ENCODE assay signal across 13 mouse cellular contexts in genomic region chr6:47333016-47333415, GRCm38 (mm10).
DNase-seq lines count a peak whose midpoint lies in the region; ATAC-seq and TF ChIP-seq lines count a peak whose summit lies in the region.
"Had no signal": no experiment of that assay in that cellular context is flagged by ENCODE, and none has a peak within 500 bp of the region (broad histone marks: within the 10 kb centered on the region; RNA-seq: fewer than 3 reads in every experiment).

No protein-coding gene starts in this region.

- no peak overlapping the region for H3K27ac ChIP-seq in embryonic facial prominence, embryonic 14.5 days (replicated peaks; ENCODE audit: low read depth, low read length)
- H3K27ac ChIP-seq in embryonic facial prominence, embryonic 10.5 days (replicated peaks), result no peak overlapping the region
- H3K27ac ChIP-seq in intestine, embryonic 15.5 days, result no peak overlapping the region
- H3K27ac ChIP-seq in intestine, postnatal 0 days (ENCODE audit: low read depth, low read length), result no peak overlapping the region
- H3K27ac ChIP-seq in hindbrain, embryonic 14.5 days, result no peak overlapping the region
- H3K27ac ChIP-seq: forebrain, embryonic 15.5 days; hindbrain, embryonic 10.5 days; limb, embryonic 12.5 days had no signal

- no peaks in the 10 kb centered on the region for H3K27me3 ChIP-seq in embryonic facial prominence, embryonic 14.5 days (replicated peaks; ENCODE audit: control insufficient read depth, insufficient read depth, low read length)
- H3K27me3 ChIP-seq in embryonic facial prominence, embryonic 10.5 days (replicated peaks; ENCODE audit: low read depth, poor library complexity, severe bottlenecking), result no peaks in the 10 kb centered on the region
- H3K27me3 ChIP-seq in intestine, embryonic 15.5 days (replicated peaks), result no peaks in the 10 kb centered on the region
- no peaks in the 10 kb centered on the region for H3K27me3 ChIP-seq in intestine, postnatal 0 days (replicated peaks; ENCODE audit: control insufficient read depth, insufficient read depth, low read length)
- H3K27me3 ChIP-seq in hindbrain, embryonic 14.5 days (ENCODE audit: control insufficient read depth, insufficient read depth, low read length), result no peaks in the 10 kb centered on the region
- H3K27me3 ChIP-seq: forebrain, embryonic 15.5 days; limb, embryonic 12.5 days had no signal

- H3K4me3 ChIP-seq in embryonic facial prominence, embryonic 14.5 days (ENCODE audit: low read depth, low read length), result no peak overlapping the region
- H3K4me3 ChIP-seq in embryonic facial prominence, embryonic 10.5 days, result no peak overlapping the region
- H3K4me3 ChIP-seq in intestine, embryonic 15.5 days (replicated peaks), result no peak overlapping the region
- no peak overlapping the region for H3K4me3 ChIP-seq in intestine, postnatal 0 days (ENCODE audit: low read depth, low read length)
- no peak overlapping the region for H3K4me3 ChIP-seq in hindbrain, embryonic 14.5 days (replicated peaks; ENCODE audit: low read length)
- H3K4me3 ChIP-seq: forebrain, embryonic 15.5 days; hindbrain, embryonic 10.5 days; limb, embryonic 12.5 days had no signal

- H3K4me2 ChIP-seq in embryonic facial prominence, embryonic 14.5 days (ENCODE audit: low read depth, low read length), result no peak overlapping the region
- no peak overlapping the region for H3K4me2 ChIP-seq in intestine, embryonic 15.5 days (replicated peaks)
- no peak overlapping the region for H3K4me2 ChIP-seq in intestine, postnatal 0 days (replicated peaks; ENCODE audit: low read depth)
- no peak overlapping the region for H3K4me2 ChIP-seq in hindbrain, embryonic 14.5 days (replicated peaks)
- H3K4me2 ChIP-seq: forebrain, embryonic 15.5 days; limb, embryonic 12.5 days had no signal

- TF ChIP-seq POLR2A in brain, embryonic 14.5 days (IDR thresholded peaks at IDR 0.05; ENCODE audit: borderline replicate concordance, extremely low read depth, insufficient read depth, insufficient read length, poor library complexity, severe bottlenecking), result no peak

- H3K9ac ChIP-seq in embryonic facial prominence, embryonic 14.5 days (ENCODE audit: low read depth, low read length), result no peak overlapping the region
- H3K9ac ChIP-seq in intestine, embryonic 15.5 days, result no peak overlapping the region
- no peak overlapping the region for H3K9ac ChIP-seq in intestine, postnatal 0 days (ENCODE audit: low read depth, low read length)
- no peak overlapping the region for H3K9ac ChIP-seq in hindbrain, embryonic 14.5 days
- H3K9ac ChIP-seq: forebrain, embryonic 15.5 days; limb, embryonic 12.5 days had no signal

- no peak for TF ChIP-seq CTCF in intestine, postnatal 0 days (IDR thresholded peaks at IDR 0.05; ENCODE audit: low read depth)
- no peak for TF ChIP-seq CTCF in brain, embryonic 14.5 days (IDR thresholded peaks at IDR 0.05; ENCODE audit: borderline replicate concordance, extremely low read depth, insufficient read depth, insufficient read length)

- H3K9me3 ChIP-seq in embryonic facial prominence, embryonic 14.5 days (ENCODE audit: control insufficient read depth, low read length), result no peaks in the 10 kb centered on the region
- no peaks in the 10 kb centered on the region for H3K9me3 ChIP-seq in embryonic facial prominence, embryonic 10.5 days
- no peaks in the 10 kb centered on the region for H3K9me3 ChIP-seq in intestine, embryonic 15.5 days
- no peaks in the 10 kb centered on the region for H3K9me3 ChIP-seq in intestine, postnatal 0 days (ENCODE audit: control insufficient read depth)
- no peaks in the 10 kb centered on the region for H3K9me3 ChIP-seq in hindbrain, embryonic 14.5 days (ENCODE audit: control insufficient read depth, low read length)
- H3K9me3 ChIP-seq: forebrain, embryonic 15.5 days; hindbrain, embryonic 10.5 days; limb, embryonic 12.5 days had no signal

- no peaks in the 10 kb centered on the region for H3K36me3 ChIP-seq in embryonic facial prominence, embryonic 14.5 days (ENCODE audit: control insufficient read depth, insufficient read depth, low read length)
- H3K36me3 ChIP-seq in embryonic facial prominence, embryonic 10.5 days (replicated peaks), result no peaks in the 10 kb centered on the region
- no peaks in the 10 kb centered on the region for H3K36me3 ChIP-seq in intestine, embryonic 15.5 days
- H3K36me3 ChIP-seq in intestine, postnatal 0 days (ENCODE audit: control insufficient read depth, insufficient read depth), result no peaks in the 10 kb centered on the region
- no peaks in the 10 kb centered on the region for H3K36me3 ChIP-seq in hindbrain, embryonic 14.5 days (replicated peaks; ENCODE audit: control insufficient read depth, insufficient read depth)
- H3K36me3 ChIP-seq: forebrain, embryonic 15.5 days; hindbrain, embryonic 10.5 days; limb, embryonic 12.5 days had no signal

- H3K4me1 ChIP-seq in embryonic facial prominence, embryonic 14.5 days (ENCODE audit: control insufficient read depth, insufficient read depth, low read length), result no peaks in the 10 kb centered on the region
- peaks cover 6% of the 10 kb centered on the region; the same call in 1 of the 2 replicates for H3K4me1 ChIP-seq in embryonic facial prominence, embryonic 10.5 days
- peaks cover 6% of the 10 kb centered on the region; the same call in 1 of the 2 replicates for H3K4me1 ChIP-seq in intestine, embryonic 15.5 days (replicated peaks)
- peaks cover 5% of the 10 kb centered on the region; the same call in 1 of the 2 replicates for H3K4me1 ChIP-seq in intestine, postnatal 0 days (replicated peaks; ENCODE audit: control insufficient read depth, insufficient read depth, low read length)
- no peaks in the 10 kb centered on the region for H3K4me1 ChIP-seq in hindbrain, embryonic 14.5 days (replicated peaks; ENCODE audit: control insufficient read depth, insufficient read depth, low read length)
- H3K4me1 ChIP-seq: forebrain, embryonic 15.5 days; limb, embryonic 12.5 days had no signal

- ATAC-seq in embryonic facial prominence, embryonic 14.5 days (ENCODE audit: low read depth), result no peak
- ATAC-seq in intestine, embryonic 15.5 days, result peak; percentile 44; the same call in 1 of the 2 replicates
- ATAC-seq in intestine, postnatal 0 days, result no peak
- ATAC-seq in hindbrain, embryonic 14.5 days (ENCODE audit: low FRiP score), result no peak
- ATAC-seq: forebrain, embryonic 15.5 days had no signal

- DNase-seq in embryonic facial prominence, embryonic 14.5 days (ENCODE audit: low spot score), result peak; percentile 33
- no peak for DNase-seq in embryonic facial prominence, embryonic 10.5 days (ENCODE audit: low spot score)
- peak; percentile 30 for DNase-seq in 416B (ENCODE audit: low read depth)
- peak; percentile 40 for DNase-seq in brain, embryonic 14.5 days (ENCODE audit: low read depth)
- no peak for DNase-seq in hindbrain, embryonic 14.5 days (ENCODE audit: low spot score)
- DNase-seq: kidney, postnatal 36 days; lung, postnatal 14 days; right cerebral cortex, postnatal 14 days had no signal

- WGBS in embryonic facial prominence, embryonic 14.5 days, result 45% methylated on average over 4 of the region's 4 CpGs
- WGBS in embryonic facial prominence, embryonic 10.5 days, result 56% methylated on average over 4 of the region's 4 CpGs
- 40% methylated on average over 4 of the region's 4 CpGs for WGBS in intestine, embryonic 15.5 days
- 45% methylated on average over 4 of the region's 4 CpGs for WGBS in intestine, postnatal 0 days
- WGBS in hindbrain, embryonic 14.5 days, result 40% methylated on average over 4 of the region's 4 CpGs

Comparison
In these comparisons a context has a peak if more than half of its experiments do, and no peak if none do; other contexts are left out.
1. DNase-seq: peak in embryonic facial prominence, embryonic 14.5 days (single experiment), 416B (single experiment) and brain, embryonic 14.5 days (single experiment); none in embryonic facial prominence, embryonic 10.5 days (single experiment) and hindbrain, embryonic 14.5 days (single experiment).